Mouse (Mus musculus) embryonic facial prominence, embryonic 10.5 days (tissue): ENCODE results near the gene Rpl18. TPM values are rescaled to one million over a fixed set of nuclear protein-coding genes. Genes with fewer than 3 reads are reported as not detected.

ENCODE experiments used
- DNase-seq: peaks from one replicate; pipeline ENCODE4 v3.0.0-alpha.2; 2017; ENCODE audit warnings: low spot score
- H3K27ac ChIP-seq: fragments of 300-500 bp; sonication (generic); replicated peaks from 2 replicates; pipeline ENCODE4 v1.5.1; 2016; ENCODE audit warnings: mild to moderate bottlenecking
- H3K27me3 ChIP-seq: fragments of 300-500 bp; sonication (generic); replicated peaks from 2 replicates; pipeline ENCODE4 v1.6.1; 2016; ENCODE audit warnings: low read depth, mild to moderate bottlenecking; ENCODE audit not compliant: poor library complexity, severe bottlenecking
- H3K36me3 ChIP-seq: fragments of 300-500 bp; sonication (generic); replicated peaks from 2 replicates; pipeline ENCODE4 v1.6.1; 2016; ENCODE audit warnings: mild to moderate bottlenecking, moderate library complexity
- H3K4me1 ChIP-seq: fragments of 300-500 bp; sonication (generic); 2 replicates; pipeline ENCODE4 v1.6.1; 2016
- H3K4me3 ChIP-seq: fragments of 300-500 bp; sonication (generic); 2 replicates; pipeline ENCODE4 v1.5.1; 2016; ENCODE audit warnings: mild to moderate bottlenecking, moderate library complexity
- H3K9me3 ChIP-seq: fragments of 300-500 bp; sonication (generic); 2 replicates; pipeline ENCODE4 v1.6.1; 2016; ENCODE audit warnings: mild to moderate bottlenecking
- WGBS: fragments of 180-500 bp; shearing (Covaris S2); methylation state at CpG from one replicate; pipeline ENCODE4 v1.1.7; 2016; 5-methylcytosine and 5-hydroxymethylcytosine counted together
- polyA plus RNA-seq: library from polyadenylated mRNA; unstranded; fragments of >200 nt; fragmentation: Nextera tagmentation; extraction: Ambion mirVana; gene quantifications from 2 replicates; pipeline ENCODE4 v1.2.1, GENCODE M21; 2016

Gene Rpl18
- polyA plus RNA-seq, 1 experiment from 2014 or later = 1,168 TPM

GRCm38 (mm10) chr7:45702316-45702715, 12.9 kb upstream of the Rpl18 start:
- Histone ChIP-seq H3K4me3 (peak overlapping the region; percentile 76; the same call in 1 of the 2 replicates), H3K36me3 (no peaks in the 10 kb centered on the region), H3K27me3 (peaks cover 46% of the 10 kb centered on the region), H3K27ac (no peak overlapping the region), H3K9me3 (no peaks in the 10 kb centered on the region), H3K4me1 (peaks cover 67% of the 10 kb centered on the region)
- DNase-seq = no peak
- WGBS = 94% methylated on average over 11 of the region's 11 CpGs

- no peak for DNase-seq
- peak overlapping the region; percentile 88 for H3K27ac ChIP-seq
- no peaks in the 10 kb centered on the region for H3K36me3 ChIP-seq
- H3K4me1 ChIP-seq = peaks cover 74% of the 10 kb centered on the region
- no peaks in the 10 kb centered on the region for H3K9me3 ChIP-seq
- 90% methylated on average over 17 of the region's 17 CpGs for WGBS
- peaks cover 44% of the 10 kb centered on the region for H3K27me3 ChIP-seq
- peak overlapping the region; percentile 76 for H3K4me3 ChIP-seq
Measured at GRCm38 (mm10) chr7:45702809-45703520, 12.3 kb upstream of the Rpl18 start.

GRCm38 (mm10) chr7:45703521-45704033, 11.7 kb upstream of the Rpl18 start:
- H3K4me1 ChIP-seq = peaks cover 80% of the 10 kb centered on the region
- H3K27me3 ChIP-seq = peaks cover 38% of the 10 kb centered on the region
- peak overlapping the region; percentile 88 for H3K27ac ChIP-seq
- H3K36me3 ChIP-seq = no peaks in the 10 kb centered on the region
- H3K9me3 ChIP-seq = no peaks in the 10 kb centered on the region
- 46% methylated on average over 12 of the region's 12 CpGs for WGBS
- DNase-seq = no peak
- H3K4me3 ChIP-seq = peak overlapping the region; percentile 76

- Histone ChIP-seq H3K36me3 (no peaks in the 10 kb centered on the region), H3K9me3 (no peaks in the 10 kb centered on the region), H3K4me3 (peak overlapping the region; percentile 76), H3K4me1 (peaks cover 85% of the 10 kb centered on the region), H3K27me3 (peaks cover 32% of the 10 kb centered on the region), H3K27ac (peak overlapping the region; percentile 88)
- DNase-seq = peak; percentile 76
- under 1% methylated on average over 13 of the region's 13 CpGs for WGBS
Measured at GRCm38 (mm10) chr7:45704046-45704559, 11.2 kb upstream of the Rpl18 start.

- Histone ChIP-seq H3K4me1 (peaks cover 85% of the 10 kb centered on the region), H3K4me3 (peak within 1 kb of the TSS; percentile 76), H3K9me3 (no peaks in the 10 kb centered on the region), H3K36me3 (peaks cover 7% of the 10 kb centered on the region), H3K27me3 (peaks cover 25% of the 10 kb centered on the region), H3K27ac (peak within 1 kb of the TSS; percentile 89)
- peak; percentile 99 for DNase-seq
- under 1% methylated on average over 36 of the region's 36 CpGs for WGBS
Measured at GRCm38 (mm10) chr7:45704730-45705442, 10.4 kb upstream of the Rpl18 start, which contains the start of gene Dbp. Dbp (plus strand) TSS chr7:45705088.

- DNase-seq = peak; percentile 64
- Histone ChIP-seq H3K36me3 (peaks cover 13% of the 10 kb centered on the region), H3K9me3 (no peaks in the 10 kb centered on the region), H3K4me3 (peak overlapping the region; percentile 76), H3K4me1 (peaks cover 85% of the 10 kb centered on the region), H3K27me3 (peaks cover 19% of the 10 kb centered on the region), H3K27ac (peak overlapping the region; percentile 89)
- under 1% methylated on average over 21 of the region's 21 CpGs for WGBS
Measured at GRCm38 (mm10) chr7:45705443-45705864, 9.8 kb upstream of the Rpl18 start.

GRCm38 (mm10) chr7:45705873-45706281, 9.4 kb upstream of the Rpl18 start:
- Histone ChIP-seq H3K4me1 (peaks cover 82% of the 10 kb centered on the region), H3K36me3 (peaks cover 17% of the 10 kb centered on the region), H3K9me3 (no peaks in the 10 kb centered on the region), H3K27me3 (peaks cover 15% of the 10 kb centered on the region), H3K27ac (peak overlapping the region; percentile 89), H3K4me3 (peak overlapping the region; percentile 76)
- peak; percentile 80 for DNase-seq
- 0% methylated on average over 7 of the region's 7 CpGs for WGBS

GRCm38 (mm10) chr7:45706721-45707241, 8.5 kb upstream of the Rpl18 start:
- Histone ChIP-seq H3K36me3 (peaks cover 26% of the 10 kb centered on the region), H3K27me3 (peaks cover 6% of the 10 kb centered on the region; the same call in 1 of the 2 replicates), H3K4me1 (peaks cover 75% of the 10 kb centered on the region), H3K9me3 (no peaks in the 10 kb centered on the region), H3K4me3 (peak overlapping the region; percentile 76), H3K27ac (peak overlapping the region; percentile 89)
- under 1% methylated on average over 45 of the region's 45 CpGs for WGBS
- DNase-seq = peak; percentile 93

GRCm38 (mm10) chr7:45707375-45707967, 7.8 kb upstream of the Rpl18 start:
- peaks cover 4% of the 10 kb centered on the region; the same call in 1 of the 2 replicates for H3K27me3 ChIP-seq
- H3K36me3 ChIP-seq = peaks cover 33% of the 10 kb centered on the region
- peaks cover 75% of the 10 kb centered on the region for H3K4me1 ChIP-seq
- H3K9me3 ChIP-seq = no peaks in the 10 kb centered on the region
- 2% methylated on average over 27 of the region's 27 CpGs for WGBS
- peak overlapping the region; percentile 89 for H3K27ac ChIP-seq
- peak; percentile 95 for DNase-seq
- peak overlapping the region; percentile 76 for H3K4me3 ChIP-seq

GRCm38 (mm10) chr7:45708221-45708761, 7.0 kb upstream of the Rpl18 start:
- 41% methylated on average over 13 of the region's 13 CpGs for WGBS
- Histone ChIP-seq H3K9me3 (no peaks in the 10 kb centered on the region), H3K27ac (peak overlapping the region; percentile 89), H3K4me1 (peaks cover 68% of the 10 kb centered on the region), H3K27me3 (no peaks in the 10 kb centered on the region), H3K36me3 (peaks cover 41% of the 10 kb centered on the region), H3K4me3 (peak overlapping the region; percentile 76)
- peak; percentile 50 for DNase-seq

GRCm38 (mm10) chr7:45709036-45709435, 6.2 kb upstream of the Rpl18 start:
- peaks cover 49% of the 10 kb centered on the region for H3K36me3 ChIP-seq
- 58% methylated on average over 6 of the region's 6 CpGs for WGBS
- H3K4me1 ChIP-seq = peaks cover 68% of the 10 kb centered on the region
- H3K4me3 ChIP-seq = peak overlapping the region; percentile 76; the same call in 1 of the 2 replicates
- DNase-seq = peak; percentile 59
- no peaks in the 10 kb centered on the region for H3K9me3 ChIP-seq
- peak overlapping the region; percentile 89; the same call in 1 of the 2 replicates for H3K27ac ChIP-seq
- H3K27me3 ChIP-seq = no peaks in the 10 kb centered on the region
